Mouse (Mus musculus): Measurements from ENCODE around the gene Olfr488.
"Not testable (repeated sequence)": the region's sequence is repeated elsewhere in the genome, so short reads cannot be mapped to it uniquely, and the experiment has no call there.

Gene Olfr488

GRCm38 (mm10) chr7:108258247-108258646, at the start of gene Olfr488:
Gene Olfr488, minus strand, starts transcription at chr7:108258347.
- no peak for DNase-seq

GRCm38 (mm10) chr7:108288834-108289233, 30.7 kb upstream of the Olfr488 start, which contains the start of gene Olfr490:
Gene Olfr490, minus strand, starts transcription at chr7:108288934.
- DNase-seq: no peak

- no peak for DNase-seq
Observed at GRCm38 (mm10) chr7:108233551-108233950, 24.6 kb downstream of the Olfr488 start.

GRCm38 (mm10) chr7:108214536-108214935, 43.6 kb downstream of the Olfr488 start, which contains the start of gene Olfr487:
Gene Olfr487, minus strand, starts transcription at chr7:108214636.
- DNase-seq: not testable (repeated sequence)

Data from cerebellum, adult 18-20 months (tissue).